Mouse (Mus musculus): ENCODE measurements around the gene Mroh2a.

- no peak for TF ChIP-seq EP300 (IDR thresholded peaks at IDR 0.05; ENCODE audit: low read depth)
- TF ChIP-seq CTCF (IDR thresholded peaks at IDR 0.05; ENCODE audit: low read depth): no peak
Observed at GRCm38 (mm10) chr1:88234248-88234610, 7.4 kb downstream of the Mroh2a start.
